Mouse (Mus musculus): Measurements from ENCODE around the gene Cacna2d2.
A peak's percentile ranks its signal among the peaks of the same experiment; 100 is the strongest.

DNA sequence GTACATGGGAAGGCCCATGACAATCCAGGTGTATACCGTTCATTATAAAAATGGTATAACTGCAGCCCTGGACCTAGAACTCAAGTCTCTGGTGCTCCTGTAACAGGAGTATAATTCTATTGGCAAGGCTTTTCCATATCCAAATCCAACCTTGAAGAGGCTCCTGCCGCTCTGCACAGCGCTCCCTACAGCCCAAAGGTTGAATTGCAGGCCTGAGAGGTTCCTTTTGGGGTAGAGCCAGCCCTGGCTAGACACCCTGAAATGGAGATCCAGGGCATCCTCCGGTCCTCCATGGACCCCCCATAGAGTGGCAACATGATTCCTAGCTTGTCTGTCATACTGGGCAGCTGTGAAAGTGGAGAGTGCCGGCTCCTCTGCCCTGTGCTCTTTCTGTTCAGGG, 79.6 kb downstream of the Cacna2d2 start:
- TF ChIP-seq USF1 (IDR thresholded peaks at IDR 0.05; ENCODE audit: low read depth, low read length) (no peak), UBTF (IDR thresholded peaks at IDR 0.05; ENCODE audit: borderline replicate concordance, insufficient read depth, low read depth, low read length) (no peak), NRF1 (IDR thresholded peaks at IDR 0.05; ENCODE audit: insufficient read depth, low read depth, low read length, poor library complexity, severe bottlenecking) (no peak), TAL1 (IDR thresholded peaks at IDR 0.05; ENCODE audit: low read length) (no peak), POLR2A (IDR thresholded peaks at IDR 0.05; ENCODE audit: control insufficient read depth in 1 of 2, insufficient read depth in 1 of 2, low read depth in 1 of 2, low read length in 2 of 2, poor library complexity in 1 of 2) (no peak), ZNF384 (IDR thresholded peaks at IDR 0.05; ENCODE audit: low read depth, low read length) (no peak), CTCF (IDR thresholded peaks at IDR 0.05 in 2 of 3, conservative IDR thresholded peaks at IDR 0.05 in 1 of 3; ENCODE audit: control insufficient read depth in 1 of 3, insufficient read depth in 1 of 3, low read depth in 2 of 3, low read length in 3 of 3, poor library complexity in 1 of 3, severe bottlenecking in 1 of 3) (peak; percentile 39 to 54 (median 47)), ZKSCAN1 (IDR thresholded peaks at IDR 0.05; ENCODE audit: low read depth, low read length) (no peak), HCFC1 (IDR thresholded peaks at IDR 0.05; ENCODE audit: low read depth, low read length) (no peak), MXI1 (IDR thresholded peaks at IDR 0.05; ENCODE audit: low read depth, low read length) (no peak), MYB (IDR thresholded peaks at IDR 0.05; ENCODE audit: low read depth, low read length) (no peak), MAZ (IDR thresholded peaks at IDR 0.05; ENCODE audit: low read depth, low read length) (no peak), RCOR1 (IDR thresholded peaks at IDR 0.05; ENCODE audit: low read depth, low read length) (no peak)
